Mouse (Mus musculus) liver, embryonic 14.5 days (tissue): ENCODE measurements around the gene Gm11037.

ENCODE experiments used
- CTCF ChIP-seq: IDR thresholded peaks from 2 replicates; pipeline ENCODE4 v1.5.1; 2016; ENCODE audit warnings: antibody characterized with exemption, low read depth, control low read depth
- EP300 ChIP-seq: IDR thresholded peaks from 2 replicates; pipeline ENCODE4 v1.6.1; 2016; ENCODE audit warnings: antibody characterized with exemption, low read depth

DNA sequence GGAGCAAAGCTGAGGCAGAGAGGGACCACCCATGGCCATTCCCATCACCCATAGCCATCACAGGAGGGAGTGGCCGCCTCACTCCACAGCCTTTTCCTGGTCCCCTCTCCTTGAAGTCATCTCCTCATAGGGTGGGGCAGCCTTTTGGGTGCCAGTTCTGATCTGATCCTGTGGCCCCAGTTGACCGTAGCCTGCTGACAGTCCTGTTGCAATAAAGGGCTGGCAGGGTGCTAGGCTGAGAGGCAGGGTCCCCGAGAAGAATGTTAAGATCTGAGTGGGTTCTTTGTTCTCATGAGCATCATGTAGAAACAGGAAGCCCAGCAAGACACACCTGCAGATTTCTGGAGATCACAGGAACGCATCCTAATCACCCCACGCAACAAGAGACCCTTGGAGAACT lies 5.1 kb upstream of the Gm11037 start:
- TF ChIP-seq CTCF (no peak), EP300 (no peak)
